Mouse (Mus musculus) megakaryocyte, embryonic 14.5 days (primary cell): Measurements from ENCODE around the gene Impdh1.

Experiments
- FLI1 ChIP-seq: IDR thresholded peaks from 2 replicates; pipeline ENCODE4 v1.6.1; 2012; ENCODE audit warnings: low read length, inconsistent platforms, mixed read lengths
- GATA1 ChIP-seq: IDR thresholded peaks from 3 replicates; pipeline ENCODE4 v1.6.1; 2012; ENCODE audit warnings: mixed read lengths, low read length, inconsistent platforms, borderline replicate concordance

GRCm38 (mm10) chr6:29241697-29242096, 25.5 kb upstream of the Impdh1 start:
- TF ChIP-seq GATA1 (no peak), FLI1 (no peak)
